ENCODE assay signal across 9 mouse cellular contexts in the genomic region with DNA sequence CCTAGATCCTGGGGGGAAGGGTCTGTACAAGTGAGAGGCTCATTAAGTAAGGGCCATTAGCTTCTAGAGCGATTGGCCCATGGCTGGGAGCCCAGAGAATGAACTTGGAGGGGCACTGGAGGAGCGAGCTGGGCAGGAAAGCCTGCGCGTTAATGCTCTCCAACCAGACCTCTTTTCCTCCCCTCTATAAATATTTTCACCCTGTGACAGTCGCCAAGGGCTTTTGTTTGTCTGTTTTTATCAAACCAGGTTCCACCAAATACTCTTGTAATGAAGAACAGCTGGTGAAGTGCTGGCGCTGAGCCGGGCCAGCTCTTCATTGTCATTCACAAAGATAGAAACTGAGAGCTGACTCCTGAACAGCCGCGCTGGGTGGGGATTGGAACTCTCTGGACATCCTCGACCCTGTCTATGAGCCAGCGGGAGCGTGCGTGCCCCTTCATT.
DNase-seq lines count a peak whose midpoint lies in the region; ATAC-seq and TF ChIP-seq lines count a peak whose summit lies in the region.
"Had no signal": no experiment of that assay in that cellular context is flagged by ENCODE, and none has a peak within 500 bp of the region (broad histone marks: within the 10 kb centered on the region; RNA-seq: fewer than 3 reads in every experiment).

No protein-coding gene starts in this region.

- no peak overlapping the region for H3K9ac ChIP-seq in lung, postnatal 0 days (replicated peaks; ENCODE audit: low read depth)

- no peak for TF ChIP-seq CTCF in lung, postnatal 0 days (IDR thresholded peaks at IDR 0.05)

- H3K4me1 ChIP-seq in lung, postnatal 0 days (ENCODE audit: insufficient read depth, low read depth, low read length) = no peaks in the 10 kb centered on the region

- peak overlapping the region; percentile 38; the same call in 1 of the 2 replicates for H3K4me2 ChIP-seq in lung, postnatal 0 days (replicated peaks; ENCODE audit: low read depth, low read length)

- no peaks in the 10 kb centered on the region for H3K27me3 ChIP-seq in lung, postnatal 0 days (replicated peaks; ENCODE audit: insufficient read depth, low read length)

- H3K4me3 ChIP-seq in lung, postnatal 0 days (ENCODE audit: low read depth, low read length) = peak overlapping the region; percentile 4; the same call in 1 of the 2 replicates
- H3K4me3 ChIP-seq: megakaryocyte, embryonic 14.5 days had no signal

- peak; percentile 59 for DNase-seq in urinary bladder, postnatal 14 days (ENCODE audit: low spot score)
- DNase-seq in urinary bladder, adult 2 months (ENCODE audit: low spot score) = no peak
- peak; percentile 43 for DNase-seq in forelimb bud, embryonic 11.5 days (ENCODE audit: low read depth, low spot score)
- peak; percentile 65 for DNase-seq in heart, postnatal 4 days
- peak; percentile 51 for DNase-seq in lung, postnatal 0 days (ENCODE audit: low spot score)
- no peak for DNase-seq in thymus, adult 18-20 months
- no peak for DNase-seq in right cerebral cortex, adult 18-20 months
- no peak for DNase-seq in cerebellum, postnatal 25 days

- no peaks in the 10 kb centered on the region for H3K36me3 ChIP-seq in lung, postnatal 0 days (ENCODE audit: insufficient read depth, low read length)

- no peak overlapping the region for H3K27ac ChIP-seq in lung, postnatal 0 days (ENCODE audit: low read length)

- ATAC-seq in lung, postnatal 0 days = peak; percentile 71

- no peak for TF ChIP-seq EP300 in lung, postnatal 0 days (IDR thresholded peaks at IDR 0.05)

- no peaks in the 10 kb centered on the region for H3K9me3 ChIP-seq in lung, postnatal 0 days (ENCODE audit: low read length)

- WGBS in lung, postnatal 0 days = 15% methylated on average over 13 of the region's 13 CpGs

Comparison
In these comparisons a context has a peak if more than half of its experiments do, and no peak if none do; other contexts are left out.
1. DNase-seq: peak in urinary bladder, postnatal 14 days (single experiment), forelimb bud, embryonic 11.5 days (single experiment), heart, postnatal 4 days (single experiment) and lung, postnatal 0 days (single experiment); none in urinary bladder, adult 2 months (single experiment), thymus, adult 18-20 months (0 of 2), right cerebral cortex, adult 18-20 months (single experiment) and cerebellum, postnatal 25 days (0 of 2).